Mouse (Mus musculus): ENCODE data around the gene Cog4. TPM values are rescaled to one million over a fixed set of nuclear protein-coding genes. Genes with fewer than 3 reads are reported as not detected.
"Not testable (repeated sequence)": the region's sequence is repeated elsewhere in the genome, so short reads cannot be mapped to it uniquely, and the experiment has no call there.

Cog4 gene
- polyA plus RNA-seq, 1 experiment from 2014 or later: 77.0 TPM

DNA sequence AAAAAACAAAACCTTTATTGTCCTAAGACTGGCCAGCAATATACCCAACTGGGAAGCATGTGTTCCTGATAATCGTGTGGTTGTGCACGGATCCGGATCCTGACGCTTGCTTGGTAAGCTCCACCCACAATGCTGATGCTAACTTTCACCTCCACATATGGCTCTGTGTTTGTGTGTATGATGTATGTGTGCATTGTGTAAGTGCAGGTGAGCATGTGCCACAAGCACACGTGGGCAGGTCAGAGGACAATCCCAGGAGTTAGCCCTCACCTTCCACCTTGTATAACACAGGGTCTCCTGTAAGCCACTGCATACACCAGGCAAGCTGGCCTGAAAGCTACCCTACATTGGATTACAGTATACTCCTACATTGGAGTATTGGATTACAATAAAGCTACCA lies 3.2 kb upstream of the Cog4 start:
- H3K4me3 ChIP-seq: no peak overlapping the region
- H3K27me3 ChIP-seq (replicated peaks): no peaks in the 10 kb centered on the region
- H3K9me3 ChIP-seq: no peaks in the 10 kb centered on the region
- H3K9ac ChIP-seq: no peak overlapping the region
- H3K27ac ChIP-seq: no peak overlapping the region
- WGBS: 88% methylated on average over 5 of the region's 5 CpGs
- peaks cover 13% of the 10 kb centered on the region; the same call in 1 of the 2 replicates for H3K4me1 ChIP-seq
- H3K36me3 ChIP-seq: peaks cover 58% of the 10 kb centered on the region
- H3K4me2 ChIP-seq (replicated peaks): no peak overlapping the region
- no peak for ATAC-seq (ENCODE audit: low FRiP score, low read depth)

DNA sequence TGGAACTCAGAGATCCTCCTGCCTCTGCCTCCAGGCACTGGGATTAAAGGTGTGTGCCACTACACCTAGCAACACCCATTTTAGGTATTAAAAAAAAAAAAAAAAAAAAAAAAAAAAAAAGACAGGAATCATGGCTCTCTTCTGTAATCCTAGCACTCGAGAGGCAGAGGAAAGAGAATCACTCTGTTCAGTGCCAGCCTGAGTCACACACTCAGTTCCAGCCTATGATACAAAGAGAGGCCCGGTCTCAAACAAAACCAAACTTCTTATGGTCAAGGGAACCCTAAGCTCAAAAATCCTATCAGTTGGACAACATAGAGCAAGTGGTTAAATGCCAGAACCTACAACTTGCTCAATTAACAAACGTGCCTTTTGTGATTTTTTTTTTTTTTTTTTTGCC lies 1.5 kb upstream of the Cog4 start:
- Histone ChIP-seq H3K4me1 (peaks cover 14% of the 10 kb centered on the region; the same call in 1 of the 2 replicates), H3K36me3 (peaks cover 44% of the 10 kb centered on the region), H3K27me3 (replicated peaks) (no peaks in the 10 kb centered on the region), H3K4me3 (no peak overlapping the region), H3K4me2 (replicated peaks) (peak overlapping the region; percentile 61), H3K9me3 (no peaks in the 10 kb centered on the region), H3K27ac (no peak overlapping the region), H3K9ac (no peak overlapping the region)
- 86% methylated on average over 3 of the region's 3 CpGs for WGBS
- ATAC-seq (ENCODE audit: low FRiP score, low read depth): no peak

DNA sequence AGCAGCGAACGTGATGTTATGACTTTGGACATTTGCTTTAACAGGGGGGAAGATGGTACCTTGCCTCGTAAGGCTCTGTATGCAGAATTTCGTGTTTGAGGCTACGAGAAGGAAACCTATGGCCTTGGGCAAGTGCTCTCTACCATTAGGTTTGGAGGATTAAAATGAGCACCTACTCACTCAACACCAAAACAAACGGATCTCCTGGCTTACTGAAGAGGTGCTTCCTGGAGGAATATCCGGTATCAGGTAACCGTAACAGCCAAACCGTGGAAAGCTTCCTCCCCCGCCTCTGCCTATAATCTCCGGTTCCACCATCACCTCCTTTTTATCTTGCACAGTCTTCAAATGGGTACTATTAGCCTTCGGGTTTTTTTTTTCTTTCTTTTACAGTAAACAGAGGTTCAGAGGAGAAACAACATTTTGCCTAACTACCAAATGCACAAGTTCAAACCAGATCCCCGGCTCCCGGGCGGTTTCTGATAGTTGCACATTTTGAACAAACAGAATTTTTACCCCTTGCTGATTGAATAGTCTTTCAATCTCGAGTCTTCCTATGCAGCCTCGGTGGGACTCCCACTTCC lies 487 bp upstream of the Cog4 start:
- Histone ChIP-seq H3K4me2 (replicated peaks) (peak overlapping the region; percentile 61), H3K27ac (no peak overlapping the region), H3K27me3 (replicated peaks) (no peaks in the 10 kb centered on the region), H3K4me3 (peak overlapping the region; percentile 87), H3K36me3 (peaks cover 44% of the 10 kb centered on the region), H3K4me1 (peaks cover 14% of the 10 kb centered on the region; the same call in 1 of the 2 replicates), H3K9ac (peak overlapping the region; percentile 89), H3K9me3 (no peaks in the 10 kb centered on the region)
- 10% methylated on average over 17 of the region's 17 CpGs for WGBS
- no peak for ATAC-seq (ENCODE audit: low FRiP score, low read depth)

DNA sequence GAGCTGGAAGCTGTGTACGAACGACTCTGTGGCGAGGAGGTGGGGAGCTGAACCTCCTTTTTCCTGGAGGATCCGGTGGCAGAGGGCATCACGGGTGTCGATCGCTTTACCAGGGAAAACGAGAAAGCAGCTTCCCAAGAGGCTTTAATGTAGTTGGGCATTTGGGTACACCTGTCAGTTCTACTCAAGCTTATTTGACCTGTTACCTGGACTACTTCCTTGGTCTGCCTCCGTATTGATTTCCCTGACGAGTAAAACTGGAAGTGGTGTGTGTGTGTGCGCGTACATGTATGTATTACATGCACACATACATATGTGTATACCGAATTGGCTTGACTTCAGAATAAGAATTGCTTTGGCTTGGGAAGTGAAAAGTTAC lies 760 bp downstream of the Cog4 start:
- peaks cover 48% of the 10 kb centered on the region for H3K36me3 ChIP-seq
- H3K27ac ChIP-seq: peak overlapping the region; percentile 43; the same call in 1 of the 2 replicates
- H3K4me3 ChIP-seq: peak overlapping the region; percentile 87
- H3K4me1 ChIP-seq: peaks cover 14% of the 10 kb centered on the region; the same call in 1 of the 2 replicates
- peak; percentile 21; the same call in 1 of the 2 replicates for ATAC-seq (ENCODE audit: low FRiP score, low read depth)
- no peaks in the 10 kb centered on the region for H3K27me3 ChIP-seq (replicated peaks)
- no peaks in the 10 kb centered on the region for H3K9me3 ChIP-seq
- H3K4me2 ChIP-seq (replicated peaks): peak overlapping the region; percentile 61
- WGBS: 2% methylated on average over 13 of the region's 13 CpGs
- peak overlapping the region; percentile 80 for H3K9ac ChIP-seq

DNA sequence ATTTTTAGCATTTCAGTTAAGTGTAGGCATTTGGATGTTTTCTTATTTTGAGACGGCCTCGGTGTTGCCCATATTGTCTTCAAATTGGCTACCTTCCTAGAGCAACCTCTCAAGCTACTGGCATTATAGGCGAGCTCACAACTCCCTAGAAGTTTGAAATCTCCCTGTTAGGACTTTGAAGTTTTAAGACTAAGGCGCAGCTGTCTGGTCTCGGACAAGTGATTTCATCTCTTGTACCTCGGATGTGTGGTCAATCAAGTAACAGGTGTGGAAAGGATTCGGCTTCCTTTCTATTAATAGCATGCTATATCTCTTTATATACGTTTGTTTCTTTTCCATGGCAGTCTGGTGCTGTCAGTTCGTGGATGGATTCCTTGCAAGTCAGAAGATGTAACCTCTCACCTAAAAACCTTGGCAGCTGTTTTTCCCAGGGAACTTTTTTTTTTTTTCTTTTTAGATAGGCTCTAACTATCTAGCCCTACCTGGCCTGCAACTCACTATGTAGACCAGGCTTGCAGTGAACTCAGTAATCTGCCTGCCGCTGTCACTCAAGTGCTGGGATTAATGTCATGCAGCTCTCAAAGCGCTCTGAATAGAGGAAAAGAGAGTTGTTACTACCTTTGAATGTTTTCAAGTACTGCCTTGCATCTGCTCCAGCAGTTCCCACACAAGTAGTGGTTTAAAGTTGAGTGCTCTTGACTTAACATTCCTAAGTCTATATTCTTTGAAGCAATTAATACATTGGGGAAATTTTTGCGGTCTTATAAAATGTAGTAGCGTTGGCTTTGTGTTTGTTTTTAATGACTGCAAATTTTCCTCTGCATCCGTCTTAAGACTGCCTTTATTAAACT lies 1.5 kb downstream of the Cog4 start:
- peak overlapping the region; percentile 61 for H3K4me2 ChIP-seq (replicated peaks)
- ATAC-seq (ENCODE audit: low FRiP score, low read depth): no peak
- H3K36me3 ChIP-seq: peaks cover 49% of the 10 kb centered on the region
- peaks cover 14% of the 10 kb centered on the region; the same call in 1 of the 2 replicates for H3K4me1 ChIP-seq
- no peaks in the 10 kb centered on the region for H3K27me3 ChIP-seq (replicated peaks)
- H3K4me3 ChIP-seq: peak overlapping the region; percentile 87
- no peak overlapping the region for H3K27ac ChIP-seq
- 70% methylated on average over 14 of the region's 14 CpGs for WGBS
- peak overlapping the region; percentile 80; the same call in 1 of the 2 replicates for H3K9ac ChIP-seq
- no peaks in the 10 kb centered on the region for H3K9me3 ChIP-seq

DNA sequence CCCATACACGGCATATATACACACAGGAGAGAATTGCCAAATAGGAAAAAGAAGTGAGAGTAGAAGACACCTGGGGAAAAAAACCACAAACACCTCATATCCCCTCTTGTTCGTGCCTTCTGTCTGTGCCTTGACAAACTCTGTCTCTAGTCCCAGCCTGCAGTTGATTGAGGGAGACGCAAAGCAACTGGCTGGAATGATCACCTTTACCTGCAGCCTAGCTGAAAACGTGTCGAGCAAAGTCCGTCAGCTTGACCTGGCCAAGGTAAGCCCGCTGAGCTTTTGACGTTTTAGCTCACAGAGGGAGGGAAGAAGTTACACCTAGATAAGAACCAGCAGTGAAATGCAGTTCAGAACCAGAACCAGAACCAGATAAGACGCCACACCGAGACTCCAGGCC lies 4.8 kb downstream of the Cog4 start:
- Histone ChIP-seq H3K9ac (no peak overlapping the region), H3K4me3 (no peak overlapping the region), H3K4me1 (peaks cover 10% of the 10 kb centered on the region; the same call in 1 of the 2 replicates), H3K9me3 (no peaks in the 10 kb centered on the region), H3K36me3 (peaks cover 64% of the 10 kb centered on the region), H3K4me2 (replicated peaks) (no peak overlapping the region), H3K27me3 (replicated peaks) (no peaks in the 10 kb centered on the region), H3K27ac (no peak overlapping the region)
- WGBS: 93% methylated on average over 10 of the region's 10 CpGs
- ATAC-seq (ENCODE audit: low FRiP score, low read depth): no peak

DNA sequence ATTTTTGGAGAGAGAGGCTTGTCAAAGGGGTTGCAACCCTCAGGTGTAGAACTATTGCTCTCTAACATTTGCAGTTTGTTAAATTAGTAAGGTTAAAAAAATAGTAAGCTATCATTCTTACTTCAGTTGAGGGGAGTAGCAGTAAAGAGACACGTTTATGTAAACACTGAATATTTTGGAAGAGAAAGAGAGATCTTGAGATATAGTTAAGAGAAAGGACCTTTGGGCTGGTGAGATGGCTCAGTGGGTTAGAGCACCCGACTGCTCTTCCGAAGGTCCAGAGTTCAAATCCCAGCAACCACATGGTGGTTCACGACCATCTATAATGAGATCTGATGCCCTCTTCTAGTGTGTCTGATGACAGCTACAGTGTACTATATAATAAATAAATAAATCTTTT lies 9.7 kb downstream of the Cog4 start:
- not testable (repeated sequence) for H3K4me1 ChIP-seq; ATAC-seq (ENCODE audit: low FRiP score, low read depth); H3K4me3 ChIP-seq; H3K9me3 ChIP-seq; H3K27ac ChIP-seq; H3K4me2 ChIP-seq (replicated peaks); H3K9ac ChIP-seq; H3K27me3 ChIP-seq (replicated peaks)
- peaks cover 94% of the 10 kb centered on the region for H3K36me3 ChIP-seq
- 93% methylated on average over 4 of the region's 4 CpGs for WGBS

DNA sequence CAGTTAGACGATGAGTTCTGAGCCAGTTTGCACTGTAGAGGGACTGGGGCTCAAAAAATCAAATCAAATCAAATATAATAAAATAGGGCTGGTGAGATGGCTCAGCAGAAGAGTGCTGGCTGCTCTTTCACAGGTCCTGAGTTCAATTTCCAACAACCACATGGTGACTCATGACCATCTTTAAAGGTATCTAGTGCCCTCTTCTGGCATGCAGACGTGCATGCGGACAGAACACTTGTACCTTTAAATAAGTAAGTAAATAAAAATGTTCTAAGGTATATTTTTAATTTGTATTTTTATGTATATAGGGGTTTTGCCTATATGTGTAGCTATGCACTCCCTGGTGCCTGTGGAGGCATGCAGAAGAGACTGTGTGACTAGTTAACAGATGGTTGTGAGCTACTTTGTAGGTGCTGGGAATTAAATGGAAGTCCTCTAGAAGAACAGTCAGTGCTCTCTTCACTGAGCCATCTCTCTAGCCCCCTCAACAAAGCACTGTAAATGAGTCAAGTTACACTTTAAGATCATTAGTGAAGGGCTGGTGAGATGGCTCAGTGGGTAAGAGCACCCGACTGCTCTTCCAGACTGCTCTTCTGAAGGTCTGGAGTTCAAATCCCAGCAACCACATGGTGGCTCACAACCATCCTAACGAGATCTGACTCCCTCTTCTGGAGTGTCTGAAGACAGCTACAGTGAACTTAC lies 10.5 kb downstream of the Cog4 start:
- no peak overlapping the region for H3K27ac ChIP-seq
- H3K4me3 ChIP-seq: no peak overlapping the region
- H3K36me3 ChIP-seq: peaks cover 92% of the 10 kb centered on the region
- H3K9me3 ChIP-seq: no peaks in the 10 kb centered on the region
- no peak overlapping the region for H3K9ac ChIP-seq
- no peaks in the 10 kb centered on the region for H3K4me1 ChIP-seq
- 88% methylated on average over 5 of the region's 5 CpGs for WGBS
- no peak for ATAC-seq (ENCODE audit: low FRiP score, low read depth)
- no peak overlapping the region for H3K4me2 ChIP-seq (replicated peaks)
- H3K27me3 ChIP-seq (replicated peaks): no peaks in the 10 kb centered on the region

DNA sequence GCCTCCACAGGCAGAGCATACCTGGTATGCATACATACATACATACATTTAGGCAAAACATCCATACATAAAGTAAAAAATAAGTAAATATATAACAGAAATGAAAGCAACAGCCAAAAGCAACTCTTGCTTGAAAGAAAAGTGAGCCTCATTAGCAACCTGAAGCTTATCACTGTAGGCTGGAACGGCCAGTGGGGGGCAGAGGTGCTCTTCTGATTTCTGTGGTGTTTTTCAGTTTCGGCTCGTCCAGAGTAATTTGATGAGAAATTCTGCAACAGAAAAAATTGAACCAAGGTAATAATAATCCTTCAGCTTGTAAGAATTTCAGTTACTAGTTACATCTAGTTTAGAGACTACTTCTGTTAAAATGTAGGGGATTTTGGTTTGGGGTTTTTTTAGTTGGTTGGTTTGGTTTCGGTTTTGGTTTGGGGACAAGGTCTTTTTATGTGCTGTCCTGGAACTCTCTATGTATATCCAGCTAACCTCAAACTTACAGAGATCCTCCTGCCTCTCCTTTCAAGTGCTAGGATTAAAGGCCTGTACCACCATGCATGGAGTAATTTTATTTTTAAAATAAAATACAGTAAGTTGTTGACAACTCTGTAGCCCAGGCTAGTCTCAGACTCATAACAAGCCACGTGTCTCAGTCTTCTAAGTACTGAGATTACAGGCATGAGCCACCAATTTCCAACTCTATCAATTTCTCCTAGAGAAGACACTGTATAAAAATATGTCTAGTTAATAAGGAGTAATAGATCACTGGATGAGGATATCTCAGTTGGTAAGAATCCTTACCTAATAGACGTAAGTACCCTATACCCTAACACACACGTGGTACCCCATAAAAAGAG lies 13.5 kb downstream of the Cog4 start:
- no peak for ATAC-seq (ENCODE audit: low FRiP score, low read depth)
- Histone ChIP-seq H3K4me3 (no peak overlapping the region), H3K4me1 (no peaks in the 10 kb centered on the region), H3K4me2 (replicated peaks) (no peak overlapping the region), H3K9me3 (no peaks in the 10 kb centered on the region), H3K27ac (no peak overlapping the region), H3K27me3 (replicated peaks) (no peaks in the 10 kb centered on the region), H3K36me3 (peaks cover 93% of the 10 kb centered on the region), H3K9ac (no peak overlapping the region)
- 87% methylated on average over 7 of the region's 7 CpGs for WGBS

DNA sequence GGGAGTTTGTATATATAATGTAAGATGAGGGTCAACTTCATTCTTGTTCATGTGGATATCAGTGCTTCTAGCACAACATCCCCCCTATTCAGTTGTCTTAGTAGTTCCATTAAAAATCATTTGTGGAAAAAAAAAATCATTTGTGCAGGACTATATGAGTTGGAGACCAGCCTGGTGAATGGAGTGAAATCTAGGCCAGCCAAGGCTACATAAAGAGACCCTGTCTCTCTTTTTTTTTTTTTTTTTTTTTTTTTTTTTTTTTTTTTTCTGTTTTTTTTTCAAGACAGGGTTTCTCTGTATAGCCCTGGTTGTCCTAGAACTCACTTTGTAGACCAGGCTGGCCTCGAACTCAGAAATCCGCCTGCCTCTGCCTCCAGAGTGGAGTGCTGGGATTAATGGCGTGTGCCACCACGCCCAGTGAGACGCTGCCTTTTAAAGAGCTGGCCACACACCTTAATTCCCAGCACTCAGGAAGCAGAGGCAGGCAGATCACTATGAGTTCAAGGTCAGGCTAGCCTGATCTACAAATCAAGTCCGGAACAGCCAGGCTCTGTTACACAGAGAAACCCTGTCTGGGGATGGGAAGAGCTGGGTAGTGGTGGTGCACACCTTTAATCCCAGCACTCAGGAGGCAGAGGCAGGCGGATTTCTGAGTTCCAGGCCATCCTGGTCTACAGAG lies 15.1 kb downstream of the Cog4 start:
- H3K9ac ChIP-seq; ATAC-seq (ENCODE audit: low FRiP score, low read depth); H3K9me3 ChIP-seq; H3K27ac ChIP-seq; H3K27me3 ChIP-seq (replicated peaks); H3K4me2 ChIP-seq (replicated peaks); H3K4me1 ChIP-seq; H3K4me3 ChIP-seq: not testable (repeated sequence)
- WGBS: 92% methylated on average over 7 of the region's 7 CpGs
- peaks cover 91% of the 10 kb centered on the region for H3K36me3 ChIP-seq

DNA sequence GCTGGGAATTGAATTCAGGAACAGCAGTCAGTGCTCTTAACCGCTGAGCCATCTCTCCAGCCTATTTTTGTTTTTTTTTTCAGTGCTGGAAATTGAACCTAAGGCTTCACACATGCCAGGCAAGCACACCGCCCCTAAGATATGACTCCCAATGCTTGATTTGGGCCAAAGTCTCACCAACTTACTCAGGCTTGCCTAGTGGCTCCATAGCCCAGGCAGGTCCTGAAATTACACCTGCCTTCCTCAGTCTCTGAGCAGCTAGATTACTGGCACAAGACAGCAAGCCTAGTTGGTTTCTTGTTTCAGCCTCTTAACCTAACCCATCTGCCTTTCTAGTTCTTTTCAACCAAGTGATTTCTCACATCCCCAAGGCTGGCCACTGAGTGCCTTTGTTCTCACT lies 24.1 kb downstream of the Cog4 start:
- no peak overlapping the region for H3K4me2 ChIP-seq (replicated peaks)
- H3K4me1 ChIP-seq: no peaks in the 10 kb centered on the region
- H3K9ac ChIP-seq: no peak overlapping the region
- 100% methylated on average over 2 of the region's 2 CpGs for WGBS
- H3K27me3 ChIP-seq (replicated peaks): no peaks in the 10 kb centered on the region
- peaks cover 89% of the 10 kb centered on the region for H3K36me3 ChIP-seq
- H3K4me3 ChIP-seq: no peak overlapping the region
- no peaks in the 10 kb centered on the region for H3K9me3 ChIP-seq
- ATAC-seq (ENCODE audit: low FRiP score, low read depth): no peak
- no peak overlapping the region for H3K27ac ChIP-seq
